Mouse (Mus musculus) neural tube, embryonic 12.5 days (tissue): ENCODE measurements around the gene Vmn1r232. TPM values are rescaled to one million over a fixed set of nuclear protein-coding genes. Genes with fewer than 3 reads are reported as not detected.
A peak's percentile ranks its signal among the peaks of the same experiment; 100 is the strongest.

ENCODE experiments used
- ATAC-seq: fragments of 200-750 bp; cut with Nextera tagmentation; 2 replicates; pipeline ENCODE4 v1.8.0; 2017; ENCODE audit warnings: low read depth, mild to moderate bottlenecking, moderate TSS enrichment, moderate library complexity; ENCODE audit not compliant: low FRiP score
- H3K27ac ChIP-seq: fragments of 300-500 bp; sonication (generic); 2 replicates; pipeline ENCODE4 v1.5.1; 2016
- H3K27me3 ChIP-seq: fragments of 300-500 bp; sonication (generic); replicated peaks from 2 replicates; pipeline ENCODE4 v1.6.1; 2016; ENCODE audit warnings: mild to moderate bottlenecking
- H3K36me3 ChIP-seq: fragments of 300-500 bp; sonication (generic); 2 replicates; pipeline ENCODE4 v1.6.1; 2016; ENCODE audit warnings: mild to moderate bottlenecking
- H3K4me1 ChIP-seq: fragments of 300-500 bp; sonication (generic); 2 replicates; pipeline ENCODE4 v1.6.1; 2016
- H3K4me2 ChIP-seq: fragments of 300-500 bp; sonication (generic); replicated peaks from 2 replicates; pipeline ENCODE4 v1.6.1; 2016; ENCODE audit warnings: mild to moderate bottlenecking
- H3K4me3 ChIP-seq: fragments of 300-500 bp; sonication (generic); 2 replicates; pipeline ENCODE4 v1.5.1; 2016
- H3K9ac ChIP-seq: fragments of 300-500 bp; sonication (generic); 2 replicates; pipeline ENCODE4 v1.6.1; 2016; ENCODE audit warnings: mild to moderate bottlenecking
- H3K9me3 ChIP-seq: fragments of 300-500 bp; sonication (generic); 2 replicates; pipeline ENCODE4 v1.6.1; 2016; ENCODE audit warnings: mild to moderate bottlenecking
- WGBS: fragments of 180-500 bp; shearing (Covaris S2); methylation state at CpG from one replicate; pipeline ENCODE4 v1.1.7; 2016; 5-methylcytosine and 5-hydroxymethylcytosine counted together
- polyA plus RNA-seq: library from polyadenylated mRNA; unstranded; fragments of >200 nt; fragmentation: Nextera tagmentation; extraction: Ambion mirVana; gene quantifications from 2 replicates; pipeline ENCODE4 v1.2.1, GENCODE M21; 2016

The Vmn1r232 gene
- not detected in 2 replicates for polyA plus RNA-seq

- ATAC-seq: no peak
- Histone ChIP-seq H3K4me1 (no peaks in the 10 kb centered on the region), H3K27ac (no peak within 1 kb of the TSS), H3K27me3 (no peaks in the 10 kb centered on the region), H3K4me2 (no peak within 1 kb of the TSS), H3K9ac (no peak within 1 kb of the TSS), H3K9me3 (no peaks in the 10 kb centered on the region), H3K4me3 (no peak within 1 kb of the TSS), H3K36me3 (no peaks in the 10 kb centered on the region)
- WGBS: 49% methylated on average over 1 of the region's 1 CpGs
Measured at GRCm38 (mm10) chr17:20919614-20920013, at the start of gene Vmn1r232. Gene Vmn1r232, minus strand, starts transcription at chr17:20919714.

- Histone ChIP-seq H3K4me3 (no peak overlapping the region), H3K9ac (no peak overlapping the region), H3K27ac (no peak overlapping the region), H3K4me2 (no peak overlapping the region), H3K27me3 (no peaks in the 10 kb centered on the region), H3K4me1 (no peaks in the 10 kb centered on the region), H3K9me3 (no peaks in the 10 kb centered on the region), H3K36me3 (peaks cover 79% of the 10 kb centered on the region)
- ATAC-seq: no peak
Measured at GRCm38 (mm10) chr17:20966681-20967080, 47.2 kb upstream of the Vmn1r232 start.

- WGBS: 89% methylated on average over 4 of the region's 4 CpGs
- peaks cover 91% of the 10 kb centered on the region for H3K36me3 ChIP-seq
- no peak overlapping the region for H3K4me2 ChIP-seq
- H3K27ac ChIP-seq: no peak overlapping the region
- H3K9me3 ChIP-seq: no peaks in the 10 kb centered on the region
- no peak overlapping the region for H3K4me3 ChIP-seq
- H3K9ac ChIP-seq: no peak overlapping the region
- ATAC-seq: no peak; the same call in 1 of the 2 replicates
- no peaks in the 10 kb centered on the region for H3K27me3 ChIP-seq
- no peaks in the 10 kb centered on the region for H3K4me1 ChIP-seq
Measured at GRCm38 (mm10) chr17:20965421-20965820, 45.9 kb upstream of the Vmn1r232 start.

GRCm38 (mm10) chr17:20960386-20960785 is 40.9 kb upstream of the Vmn1r232 start:
- H3K4me1 ChIP-seq: no peaks in the 10 kb centered on the region
- no peak overlapping the region for H3K4me2 ChIP-seq
- 93% methylated on average over 5 of the region's 5 CpGs for WGBS
- no peak for ATAC-seq
- peaks cover 98% of the 10 kb centered on the region for H3K36me3 ChIP-seq
- no peaks in the 10 kb centered on the region for H3K27me3 ChIP-seq
- no peak overlapping the region for H3K9ac ChIP-seq
- no peaks in the 10 kb centered on the region for H3K9me3 ChIP-seq
- no peak overlapping the region for H3K4me3 ChIP-seq
- H3K27ac ChIP-seq: no peak overlapping the region

GRCm38 (mm10) chr17:20946636-20947035 is 27.1 kb upstream of the Vmn1r232 start:
- Histone ChIP-seq H3K9me3 (no peaks in the 10 kb centered on the region), H3K4me3 (peak overlapping the region; percentile 60), H3K4me2 (peak overlapping the region; percentile 70), H3K4me1 (peaks cover 21% of the 10 kb centered on the region), H3K36me3 (0 out of 2 replicates have a peak, but pooled peaks cover under 1% of the 10 kb centered on the region), H3K27ac (no peak overlapping the region), H3K9ac (peak overlapping the region; percentile 84), H3K27me3 (no peaks in the 10 kb centered on the region)
- ATAC-seq: no peak

- H3K27me3 ChIP-seq: no peaks in the 10 kb centered on the region
- peak overlapping the region; percentile 97; the same call in 1 of the 2 replicates for H3K27ac ChIP-seq
- WGBS: under 1% methylated on average over 13 of the region's 13 CpGs
- ATAC-seq: peak; percentile 1; the same call in 1 of the 2 replicates
- H3K9me3 ChIP-seq: no peaks in the 10 kb centered on the region
- H3K4me2 ChIP-seq: peak overlapping the region; percentile 70
- H3K9ac ChIP-seq: peak overlapping the region; percentile 84
- peak overlapping the region; percentile 60 for H3K4me3 ChIP-seq
- H3K4me1 ChIP-seq: peaks cover 21% of the 10 kb centered on the region
- H3K36me3 ChIP-seq: no peaks in the 10 kb centered on the region
Measured at GRCm38 (mm10) chr17:20946026-20946565, 26.6 kb upstream of the Vmn1r232 start.

- no peaks in the 10 kb centered on the region for H3K9me3 ChIP-seq
- WGBS: under 1% methylated on average over 69 of the region's 69 CpGs
- H3K27me3 ChIP-seq: no peaks in the 10 kb centered on the region
Measured at GRCm38 (mm10) chr17:20944985-20945891, 25.7 kb upstream of the Vmn1r232 start, which contains the start of gene Ppp2r1a. Gene Ppp2r1a, plus strand, starts transcription at chr17:20945311.

GRCm38 (mm10) chr17:20944226-20944625 is 24.7 kb upstream of the Vmn1r232 start:
- no peaks in the 10 kb centered on the region for H3K27me3 ChIP-seq
- no peaks in the 10 kb centered on the region for H3K9me3 ChIP-seq
- 52% methylated on average over 3 of the region's 3 CpGs for WGBS
- H3K4me1 ChIP-seq: peaks cover 21% of the 10 kb centered on the region
- H3K9ac ChIP-seq: peak overlapping the region; percentile 49; the same call in 1 of the 2 replicates
- H3K27ac ChIP-seq: no peak overlapping the region
- ATAC-seq: peak; percentile 5
- no peaks in the 10 kb centered on the region for H3K36me3 ChIP-seq
- peak overlapping the region; percentile 36 for H3K4me3 ChIP-seq
- peak overlapping the region; percentile 58 for H3K4me2 ChIP-seq

More at GRCm38 (mm10) chr17:20944985-20945891, 25.7 kb upstream of the Vmn1r232 start, which contains the start of gene Ppp2r1a:
- peak; percentile 99 for ATAC-seq
- Histone ChIP-seq H3K9ac (peak within 1 kb of the TSS; percentile 84), H3K4me2 (peak within 1 kb of the TSS; percentile 70), H3K36me3 (no peaks in the 10 kb centered on the region), H3K4me3 (peak within 1 kb of the TSS; percentile 60), H3K4me1 (peaks cover 21% of the 10 kb centered on the region), H3K27ac (peak within 1 kb of the TSS; percentile 97)

GRCm38 (mm10) chr17:20904991-20905390 is 14.5 kb downstream of the Vmn1r232 start, which contains the start of gene Vmn1r231:
Gene Vmn1r231, minus strand, starts transcription at chr17:20905091.
- no peaks in the 10 kb centered on the region for H3K36me3 ChIP-seq
- H3K27me3 ChIP-seq: no peaks in the 10 kb centered on the region
- H3K4me2 ChIP-seq: no peak within 1 kb of the TSS
- 71% methylated on average over 2 of the region's 2 CpGs for WGBS
- H3K9me3 ChIP-seq: no peaks in the 10 kb centered on the region
- no peaks in the 10 kb centered on the region for H3K4me1 ChIP-seq
- ATAC-seq: no peak
- H3K27ac ChIP-seq: no peak within 1 kb of the TSS
- no peak within 1 kb of the TSS for H3K9ac ChIP-seq
- no peak within 1 kb of the TSS for H3K4me3 ChIP-seq

Other genes with a start within 250 kb of the Vmn1r232 start
- not detected in 2 replicates for gene Vmn1r226, start 236.9 kb downstream of the Vmn1r232 start, polyA plus RNA-seq
- not detected in 2 replicates for gene Vmn1r227, start 189.9 kb downstream of the Vmn1r232 start, polyA plus RNA-seq
- gene Vmn1r228, start 133.6 kb downstream of the Vmn1r232 start, polyA plus RNA-seq: not detected in 2 replicates
- gene Vmn1r229, start 108.2 kb downstream of the Vmn1r232 start, polyA plus RNA-seq: not detected in 2 replicates
- gene Vmn1r230, start 79.3 kb downstream of the Vmn1r232 start, polyA plus RNA-seq: not detected in 2 replicates
- gene Vmn1r231, start 14.6 kb downstream of the Vmn1r232 start, polyA plus RNA-seq: not detected in 2 replicates
- gene Ppp2r1a, start 25.6 kb upstream of the Vmn1r232 start, polyA plus RNA-seq: 546 and 551 TPM in 2 replicates
- gene Vmn1r233, start 76.8 kb upstream of the Vmn1r232 start, polyA plus RNA-seq: not detected in 2 replicates
- gene Zfp160, start 89.2 kb upstream of the Vmn1r232 start, polyA plus RNA-seq: 17.6 and 19.8 TPM in 2 replicates